Mouse (Mus musculus) cerebellum, postnatal 10 days (tissue): ENCODE data around the gene Bmp2k.

Experiments
- DNase-seq, 2 experiments: peaks; one replicate each; pipeline ENCODE4 v3.0.0; 2021; ENCODE audit warnings: mixed read lengths in 2 of 2

The Bmp2k gene

DNA sequence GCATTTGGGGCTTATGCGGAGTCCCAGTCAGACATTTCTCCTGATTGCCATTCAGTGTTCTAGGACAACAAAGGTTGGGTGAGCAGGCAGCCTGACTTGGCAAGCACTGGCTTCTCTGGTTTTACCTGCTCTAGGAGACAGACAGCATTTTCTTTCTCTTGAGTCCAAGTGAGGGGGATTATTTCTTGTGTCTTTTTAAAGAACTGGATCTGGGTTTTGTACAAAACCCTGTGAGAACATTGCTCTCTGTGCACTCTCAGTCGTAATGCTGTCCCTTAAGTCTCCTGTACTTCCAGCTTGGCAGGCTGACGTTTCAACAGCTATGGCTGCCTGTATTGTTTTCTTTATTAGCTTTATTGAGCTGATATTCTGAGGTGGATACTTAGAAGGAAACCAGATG lies 58.9 kb downstream of the Bmp2k start:
- DNase-seq, result no peak

DNA sequence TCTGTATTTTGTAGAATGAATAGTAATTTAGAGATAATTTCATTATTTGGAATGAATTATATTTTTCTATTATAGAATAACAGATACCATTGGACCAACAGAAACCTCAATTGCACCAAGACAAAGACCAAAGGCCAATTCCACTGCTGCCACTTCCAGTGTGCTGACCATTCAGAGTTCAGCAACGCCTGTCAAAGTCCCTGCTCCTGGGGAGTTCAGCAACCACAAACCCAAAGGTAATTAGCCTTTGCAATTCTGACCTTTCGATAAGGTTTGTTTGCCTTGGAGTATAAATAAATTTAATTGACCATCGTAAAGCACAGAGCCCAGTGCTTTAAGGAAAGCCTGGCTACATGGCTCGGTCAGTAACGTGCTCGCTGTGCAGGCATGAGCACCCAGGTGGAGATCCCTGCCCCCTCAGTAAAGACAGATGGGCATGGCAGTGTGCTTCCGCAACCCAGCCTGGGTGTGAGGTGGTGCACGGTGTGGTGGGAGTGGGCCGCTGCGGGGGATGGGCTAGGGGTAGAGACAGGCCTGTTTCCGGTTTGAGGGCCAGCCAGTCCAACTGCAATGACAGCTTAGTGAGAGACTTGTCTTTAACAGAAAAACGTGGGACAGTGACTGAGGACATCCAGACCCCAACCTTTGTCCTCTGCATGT lies 59.4 kb downstream of the Bmp2k start:
- no peak for DNase-seq

GRCm38 (mm10) chr5:97060864-97061263 lies 63.4 kb downstream of the Bmp2k start:
- no peak for DNase-seq

GRCm38 (mm10) chr5:97062041-97062440 lies 64.6 kb downstream of the Bmp2k start:
- no peak for DNase-seq

- DNase-seq, result no peak
Observed at GRCm38 (mm10) chr5:97065746-97066145, 68.3 kb downstream of the Bmp2k start.

DNA sequence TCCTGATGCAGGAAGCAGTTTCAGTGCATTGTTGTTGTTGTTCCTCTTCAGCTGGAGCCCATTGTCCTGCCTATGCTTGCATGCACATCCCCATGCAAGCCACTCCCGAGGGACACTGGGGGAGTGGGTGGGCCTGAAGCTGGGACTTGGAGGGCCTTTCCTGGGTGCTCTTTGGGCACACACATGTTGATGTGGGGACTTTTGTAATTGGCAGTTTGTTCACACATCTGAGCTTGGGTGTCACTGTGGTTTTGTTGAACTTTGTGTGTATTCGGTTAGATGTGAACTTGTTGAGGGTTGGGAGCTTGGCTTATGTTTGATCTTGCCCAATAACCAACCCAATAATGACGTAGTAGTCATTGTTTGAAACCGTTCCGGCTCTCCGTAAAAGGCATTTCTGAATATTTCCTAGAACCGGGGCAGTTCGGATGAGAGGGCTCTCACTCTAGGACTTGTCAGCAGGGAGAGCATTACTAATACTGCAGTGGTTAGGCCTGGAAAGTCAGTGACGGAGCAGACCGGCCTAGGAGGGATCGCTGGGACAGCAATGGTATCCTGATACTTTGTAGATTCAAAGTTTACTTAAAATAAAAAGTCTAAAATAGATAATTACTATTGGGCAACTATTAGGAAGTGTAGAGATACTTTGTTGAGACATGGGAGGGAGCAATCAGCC lies 78.1 kb downstream of the Bmp2k start:
- no peak for DNase-seq

DNA sequence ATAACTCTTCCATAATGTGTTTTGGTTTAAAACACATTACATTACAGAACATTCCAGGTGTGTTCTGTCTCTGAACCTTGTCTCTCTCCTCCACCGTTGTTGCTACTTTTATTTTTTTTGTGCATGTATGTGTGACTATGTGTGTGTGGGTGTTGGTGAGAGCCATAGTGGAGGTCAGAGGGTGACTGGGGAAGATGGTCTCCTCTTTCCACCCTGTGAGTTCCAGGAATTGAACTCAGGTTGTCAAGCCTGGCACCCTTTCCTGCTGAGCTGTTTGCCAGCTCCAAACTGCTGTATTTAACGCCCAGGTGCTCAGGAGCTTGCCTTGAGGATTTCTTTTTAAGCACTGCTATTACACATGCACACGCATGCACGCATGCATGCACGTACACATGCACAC lies 78.7 kb downstream of the Bmp2k start:
- no peak for DNase-seq

DNA sequence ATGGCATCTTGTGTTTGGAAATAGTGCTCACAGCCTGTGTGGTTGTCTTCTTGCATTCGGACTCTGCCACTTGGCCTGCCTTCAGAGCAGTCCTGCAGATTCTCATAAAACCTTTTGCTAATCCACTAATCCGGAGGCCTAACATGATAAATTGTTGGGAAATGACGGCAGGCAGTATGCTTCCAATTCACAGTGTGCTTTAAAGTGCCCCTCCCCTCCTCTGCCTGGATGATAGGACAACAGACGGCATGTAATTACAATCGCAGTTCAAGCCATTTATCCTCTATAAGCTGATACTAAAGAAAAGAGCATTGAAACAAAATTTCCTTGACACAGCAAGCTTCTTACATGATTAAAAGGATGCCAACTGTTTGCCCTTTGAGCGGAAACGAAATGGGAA lies 80.2 kb downstream of the Bmp2k start:
- DNase-seq, result peak; percentile 23 to 25

DNA sequence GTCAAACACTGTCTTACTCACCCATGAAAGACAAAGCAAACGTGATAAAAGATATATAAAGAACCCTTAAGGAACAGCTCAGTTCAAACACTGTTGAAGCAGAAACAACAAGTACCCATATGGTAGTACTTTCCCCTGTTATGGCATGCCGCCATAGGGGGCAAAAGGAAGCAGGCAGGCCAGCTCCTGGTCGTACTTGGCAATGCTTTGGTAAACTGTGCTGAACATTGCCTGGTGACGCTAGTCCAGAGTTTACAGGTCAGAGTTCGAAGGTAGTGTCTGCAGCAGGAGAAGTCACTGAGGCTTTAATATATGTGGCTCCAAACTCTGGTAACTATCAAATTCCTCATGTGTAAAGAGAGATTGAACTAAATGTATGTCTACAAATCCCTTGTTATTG lies 81.2 kb downstream of the Bmp2k start:
- peak in 1 of 2 experiments; percentile 22 for DNase-seq

GRCm38 (mm10) chr5:97081481-97081880 lies 84.0 kb downstream of the Bmp2k start:
- DNase-seq, result peak; percentile 72 to 76

DNA sequence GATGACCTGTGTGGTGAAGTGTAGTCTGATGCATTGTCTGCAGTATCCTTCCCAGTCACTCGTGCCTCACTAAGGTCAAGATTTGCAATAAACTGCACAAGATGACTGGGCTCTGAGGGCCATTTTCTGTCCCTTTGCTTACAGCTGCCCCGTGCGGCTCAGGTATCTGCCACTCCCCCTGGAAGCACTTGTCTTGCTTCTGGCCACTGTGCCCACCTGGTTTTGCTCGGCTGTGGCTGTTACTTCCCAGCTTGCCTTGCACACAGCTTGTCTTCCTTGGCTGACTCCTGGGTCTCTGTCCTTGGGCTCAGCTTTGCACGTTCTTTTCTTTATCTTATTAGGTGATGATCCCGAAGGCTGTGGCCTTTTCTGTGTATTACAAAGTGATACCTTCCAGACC lies 86.2 kb downstream of the Bmp2k start:
- DNase-seq, result no peak

DNA sequence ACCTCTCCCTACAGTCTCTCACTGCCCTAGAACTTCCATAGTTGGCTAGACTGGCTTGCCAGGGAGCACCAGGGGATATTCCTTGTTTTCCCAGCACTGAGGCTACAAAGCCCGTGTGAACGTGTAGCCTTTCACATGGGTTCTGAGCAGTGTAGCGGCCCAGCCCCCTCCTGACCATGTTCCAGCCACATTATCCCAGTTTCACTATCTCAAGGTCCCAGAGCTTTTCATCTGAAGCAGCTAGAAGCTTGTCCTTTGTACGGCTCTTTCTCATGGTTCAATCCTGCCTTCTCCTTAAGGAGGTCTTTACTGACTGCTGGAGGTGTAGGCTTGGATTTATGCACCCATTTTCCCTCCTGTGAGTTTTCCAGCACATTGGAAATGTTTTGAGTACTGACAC lies 87.1 kb downstream of the Bmp2k start:
- no peak for DNase-seq

- no peak for DNase-seq
Observed at GRCm38 (mm10) chr5:97085071-97085470, 87.6 kb downstream of the Bmp2k start.

DNA sequence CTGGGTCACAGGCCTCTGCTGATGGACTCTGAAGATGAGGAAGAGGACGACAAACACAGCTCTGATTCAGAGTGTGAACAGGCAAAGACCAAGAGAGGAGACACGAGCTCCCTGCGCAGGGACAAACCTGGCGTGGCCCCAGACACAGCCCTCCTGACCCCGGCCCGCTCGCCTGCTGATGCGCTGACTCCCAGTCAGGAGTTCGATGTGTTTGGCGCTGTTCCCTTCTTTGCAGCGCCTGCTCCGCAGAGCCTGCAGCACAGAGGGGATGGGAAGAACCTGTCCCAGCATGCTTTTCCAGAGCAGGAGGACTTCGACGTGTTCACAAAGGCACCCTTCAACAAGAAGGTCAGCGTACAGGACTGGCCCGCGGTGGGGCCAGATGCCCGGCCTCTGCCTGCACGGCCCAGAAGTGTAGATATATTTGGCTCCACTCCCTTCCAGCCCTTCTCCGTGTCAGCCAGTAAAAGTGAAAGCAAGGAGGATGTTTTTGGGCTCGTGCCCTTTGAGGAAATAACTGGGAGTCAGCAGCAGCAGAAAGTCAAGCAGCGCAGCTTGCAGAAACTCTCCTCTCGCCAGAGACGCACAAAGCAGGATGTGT lies 89.6 kb downstream of the Bmp2k start:
- peak; percentile 25 to 26 for DNase-seq

- peak; percentile 15 to 23 for DNase-seq
Observed at GRCm38 (mm10) chr5:97087746-97088145, 90.3 kb downstream of the Bmp2k start.

DNA sequence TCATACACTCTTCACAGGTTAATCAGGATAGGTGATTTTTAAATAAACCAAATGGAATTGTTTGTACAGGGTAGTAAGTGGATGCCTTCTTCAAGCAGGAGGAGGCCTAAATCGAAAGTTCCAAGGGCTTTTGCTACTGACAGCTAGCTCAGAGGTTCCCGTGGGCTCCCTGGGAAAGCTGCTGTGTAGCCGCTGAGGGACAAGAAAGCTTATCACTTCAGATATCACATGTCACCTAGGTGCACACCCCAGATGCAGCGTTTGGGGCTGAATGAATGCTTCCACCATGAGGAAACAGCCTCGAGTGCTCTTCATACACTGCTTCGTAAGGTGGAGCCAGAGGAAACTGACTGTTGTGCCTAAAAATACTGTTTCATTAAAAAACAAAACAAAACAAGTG lies 90.7 kb downstream of the Bmp2k start:
- DNase-seq, result no peak

DNA sequence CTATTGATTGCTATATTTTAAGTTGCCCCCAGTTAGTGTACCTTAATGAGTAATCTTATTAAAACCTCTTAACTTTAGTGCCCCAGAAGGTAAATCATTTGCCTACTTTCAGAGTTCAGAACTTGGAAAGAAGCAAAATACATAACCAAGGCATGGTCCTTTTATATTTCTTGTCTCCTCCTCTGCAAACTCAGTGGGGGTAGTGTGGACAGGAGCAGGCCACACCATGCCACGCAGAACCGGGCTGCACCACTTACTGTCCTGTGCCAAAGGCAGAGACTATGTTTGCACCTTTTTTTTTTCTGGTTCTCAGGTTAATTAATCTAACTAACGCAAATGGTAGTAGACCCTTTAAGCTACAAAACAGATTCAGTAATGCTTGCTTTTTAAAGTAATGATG lies 91.9 kb downstream of the Bmp2k start:
- DNase-seq, result no peak

DNA sequence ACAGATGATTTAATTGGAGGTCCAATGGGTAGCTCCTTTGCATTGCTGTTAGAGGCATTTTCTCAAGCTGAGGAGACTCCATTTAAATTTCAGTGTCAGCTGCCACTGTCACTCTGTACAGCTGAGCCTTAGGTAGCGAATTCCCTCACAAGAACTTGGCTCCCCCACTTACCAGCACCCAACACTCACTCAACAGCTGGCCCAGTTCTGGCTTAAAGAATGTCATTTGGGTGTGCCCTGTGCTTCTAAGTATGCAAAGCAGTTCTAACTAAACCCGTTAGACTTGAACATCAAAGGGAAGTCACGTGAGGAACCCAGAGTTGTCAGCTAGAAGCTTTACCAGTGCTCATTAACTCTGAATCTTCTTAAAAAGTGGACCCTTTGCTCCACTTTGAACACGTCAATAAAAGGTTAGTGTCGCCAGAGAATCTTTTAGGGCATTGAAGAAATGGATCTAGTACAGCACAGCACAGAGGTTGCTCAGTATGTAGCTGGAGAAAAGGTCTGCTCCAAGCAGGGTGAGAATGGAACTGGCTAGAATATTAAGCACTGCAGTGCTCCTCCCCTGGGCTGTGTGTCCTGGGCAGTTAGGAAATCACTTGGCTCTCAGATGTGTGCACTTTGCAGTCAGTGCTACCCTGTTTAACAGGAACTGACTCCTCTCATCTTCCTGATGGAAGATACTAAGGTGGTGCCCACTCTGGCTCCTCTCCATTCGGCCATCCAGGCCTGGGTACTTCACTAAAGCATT lies 92.7 kb downstream of the Bmp2k start:
- no peak for DNase-seq

DNA sequence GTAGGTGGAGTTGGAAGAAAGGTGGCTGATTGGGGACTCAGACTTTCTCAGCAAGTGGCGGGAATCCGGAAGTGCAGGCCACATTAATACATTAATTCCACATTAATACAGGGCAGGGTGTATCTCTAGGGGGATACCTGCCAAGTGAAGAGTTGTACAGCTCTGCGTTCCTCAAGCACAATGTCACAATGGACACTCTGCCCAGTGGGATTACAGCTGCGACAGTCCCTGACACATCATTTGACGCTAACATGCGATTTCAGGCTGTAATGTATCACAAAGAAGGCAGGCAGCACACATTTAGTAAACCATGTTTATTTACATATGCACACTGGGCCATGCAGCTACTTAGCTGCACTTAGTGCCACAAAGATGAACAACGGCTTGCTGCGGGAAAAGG lies 95.5 kb downstream of the Bmp2k start:
- no peak for DNase-seq

DNA sequence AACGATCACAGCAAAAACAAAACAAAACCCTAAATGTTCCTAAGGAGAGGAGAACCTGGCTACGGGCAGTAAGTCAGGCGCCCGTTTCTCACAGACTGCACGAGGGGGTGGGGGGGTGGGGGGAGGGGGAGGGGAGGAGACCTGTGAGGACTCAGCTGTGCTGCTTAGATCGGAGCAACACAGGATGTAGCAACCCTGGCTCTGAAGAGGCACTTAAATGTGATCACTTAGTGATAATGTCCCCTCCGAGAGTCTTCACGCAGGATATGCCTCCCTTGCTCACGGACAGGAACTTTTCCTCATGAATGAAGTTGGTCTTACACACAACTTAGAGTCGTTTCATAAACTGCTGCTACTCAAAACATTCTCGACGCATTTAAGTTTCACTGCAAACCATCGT lies 97.8 kb downstream of the Bmp2k start:
- DNase-seq, result no peak

GRCm38 (mm10) chr5:97097631-97098041 lies 100.1 kb downstream of the Bmp2k start:
- DNase-seq, result no peak

GRCm38 (mm10) chr5:97099954-97100353 lies 102.5 kb downstream of the Bmp2k start:
- DNase-seq, result no peak

GRCm38 (mm10) chr5:97108333-97108732 lies 110.8 kb downstream of the Bmp2k start:
- DNase-seq, result no peak

DNA sequence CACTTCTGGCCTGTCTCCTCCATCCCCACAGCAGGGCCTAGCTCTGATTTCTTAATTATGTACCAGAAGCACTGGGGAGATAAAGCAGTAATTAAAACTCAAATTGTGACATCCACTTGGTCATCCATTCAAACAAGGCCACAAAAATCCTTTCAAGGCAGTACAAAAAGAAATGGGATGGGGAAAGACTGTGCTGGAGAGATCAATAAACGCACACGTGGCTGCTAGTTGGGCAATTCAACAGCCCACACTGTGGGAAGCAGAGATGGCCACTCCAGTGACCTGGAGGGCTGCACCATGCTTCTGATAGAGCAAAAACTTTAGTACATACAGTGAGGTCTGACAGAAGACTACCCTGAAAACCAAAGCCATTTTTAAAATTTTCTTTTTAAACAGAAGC lies 112.6 kb downstream of the Bmp2k start:
- DNase-seq, result no peak
